Mouse (Mus musculus) neural tube, embryonic 11.5 days (tissue): ENCODE results near the gene Trpc5os. TPM values are rescaled to one million over a fixed set of nuclear protein-coding genes. Genes with fewer than 3 reads are reported as not detected.

Experiments
- polyA plus RNA-seq: library from polyadenylated mRNA; unstranded; fragments of >200 nt; fragmentation: Nextera tagmentation; extraction: Ambion mirVana; gene quantifications from 2 replicates; pipeline ENCODE4 v1.2.1, GENCODE M21; 2014

Gene Trpc5os
- polyA plus RNA-seq, 1 experiment from 2014 or later, result not detected

Other genes starting within 250 kb of the Trpc5os start
- gene Alg13, start 138.8 kb upstream of the Trpc5os start, polyA plus RNA-seq, result 26.2 and 28.0 TPM in 2 replicates
- gene Trpc5, start 231.6 kb downstream of the Trpc5os start, polyA plus RNA-seq, result 0.23 and 0.28 TPM in 2 replicates
- 0.08 TPM in 1 of 2 replicates, not detected in the other for gene Rtl4, start 232.3 kb downstream of the Trpc5os start, polyA plus RNA-seq